Mouse (Mus musculus) left cerebral cortex, postnatal 25 days (tissue): Measurements from ENCODE around the gene Map7. TPM values are rescaled to one million over a fixed set of nuclear protein-coding genes. Genes with fewer than 3 reads are reported as not detected.

ENCODE experiments used
- DNase-seq, 2 experiments: peaks; one replicate each; pipeline ENCODE4 v3.0.0; 2022; ENCODE audit warnings: low spot score in 2 of 2, mixed read lengths in 1 of 2
- intact Hi-C: fragments of 180-260 bp; cut with DNase I; formaldehyde crosslinking; loops from one replicate; pipeline ENCODE4 v1.15.1; 2025
- total RNA-seq, 2 experiments: library from RNA; stranded (reverse); gene quantifications; 2 replicates each; pipeline ENCODE4 v1.2.3; 2021

The Map7 gene
- total RNA-seq, 2 experiments from 2014 or later, result 97.9 to 111 TPM

- intact Hi-C loops, result no loop called here
- no peak for DNase-seq
Measured at GRCm38 (mm10) chr10:20209609-20210341, 61.5 kb downstream of the Map7 start.

GRCm38 (mm10) chr10:20214418-20214817 is 66.1 kb downstream of the Map7 start:
- no peak for DNase-seq
- intact Hi-C loops, result no loop called here

- DNase-seq, result no peak
- intact Hi-C loops, result no loop called here
Measured at GRCm38 (mm10) chr10:20216982-20217381, 68.7 kb downstream of the Map7 start.

- no peak for DNase-seq
- intact Hi-C loops, result no loop called here
Measured at GRCm38 (mm10) chr10:20218866-20219265, 70.6 kb downstream of the Map7 start.

GRCm38 (mm10) chr10:20219538-20219937 is 71.3 kb downstream of the Map7 start:
- intact Hi-C loops, result no loop called here
- no peak for DNase-seq

DNA sequence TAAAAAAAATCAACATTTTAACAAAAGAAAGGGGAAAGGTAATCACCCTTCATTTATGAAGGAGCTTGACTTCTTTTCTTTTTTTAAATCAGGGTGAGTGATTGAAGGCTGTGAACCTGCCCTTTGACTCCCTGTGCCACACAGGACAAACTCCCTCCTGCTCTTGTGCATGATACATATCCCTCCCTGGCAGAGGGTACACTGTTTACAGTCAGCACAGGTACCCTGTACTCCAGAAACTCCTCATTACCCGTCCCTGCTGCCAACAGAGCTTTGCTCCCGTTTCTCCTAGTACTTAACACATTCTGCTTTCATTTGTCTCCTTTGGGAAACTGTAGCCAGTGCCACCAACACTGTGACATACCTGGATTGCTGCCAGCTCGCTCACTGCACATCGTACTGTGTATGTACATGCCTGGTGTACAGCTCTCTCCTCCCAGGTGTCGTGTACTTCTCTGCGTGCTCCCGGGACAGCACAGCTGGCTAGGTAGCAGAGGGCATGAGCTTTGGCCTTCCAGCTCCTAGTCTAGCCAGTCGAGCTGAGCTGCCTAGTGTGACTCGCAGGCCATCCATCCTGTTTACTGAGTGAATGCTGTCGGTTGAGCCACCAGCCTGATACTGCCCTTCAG is 72.3 kb downstream of the Map7 start:
- intact Hi-C loops, result no loop called here
- no peak for DNase-seq

DNA sequence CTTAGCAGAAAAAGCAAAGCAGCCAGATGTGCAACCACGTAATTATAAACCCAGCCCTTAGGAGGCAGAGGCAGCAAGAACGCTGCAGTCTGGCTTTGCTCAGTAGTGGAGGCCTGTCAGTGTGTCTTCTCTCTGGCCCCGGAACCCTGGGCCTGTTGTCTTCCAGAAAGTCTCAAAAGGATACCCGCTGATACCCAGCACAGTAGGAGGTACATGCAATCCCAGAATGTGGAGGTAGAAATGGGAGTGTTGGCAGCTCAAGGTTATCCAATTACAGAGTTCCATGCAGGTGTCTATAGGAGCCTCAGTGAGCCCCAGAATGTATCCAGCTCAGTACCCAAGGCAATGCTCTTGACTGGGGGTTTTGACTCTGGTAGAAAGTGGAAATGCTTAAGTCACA is 73.7 kb downstream of the Map7 start:
- no peak for DNase-seq
- intact Hi-C loops, result no loop called here

DNA sequence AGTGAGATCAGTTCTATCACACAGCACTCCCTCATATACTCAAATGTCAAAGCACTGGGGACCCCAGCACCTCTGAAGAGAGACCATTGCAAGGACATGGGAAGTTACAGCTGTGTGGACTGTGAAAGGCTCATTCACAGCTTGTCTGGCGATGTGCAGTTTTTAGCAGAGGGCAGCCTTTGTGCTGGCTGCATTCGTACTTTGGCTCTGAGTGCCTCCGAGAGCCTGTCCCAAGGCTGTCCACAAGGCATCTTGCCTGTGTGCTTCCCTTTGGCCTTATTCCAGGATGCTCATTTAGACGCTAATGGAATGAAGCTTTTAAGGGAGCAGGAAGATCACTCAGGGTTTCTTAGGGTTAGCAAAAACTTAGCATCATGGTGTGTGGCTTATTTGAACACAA is 78.5 kb downstream of the Map7 start:
- intact Hi-C loops, result no loop called here
- DNase-seq, result peak in 1 of 2 experiments; percentile 36

GRCm38 (mm10) chr10:20230026-20230425 is 81.8 kb downstream of the Map7 start:
- no peak for DNase-seq
- intact Hi-C loops, result no loop called here

DNA sequence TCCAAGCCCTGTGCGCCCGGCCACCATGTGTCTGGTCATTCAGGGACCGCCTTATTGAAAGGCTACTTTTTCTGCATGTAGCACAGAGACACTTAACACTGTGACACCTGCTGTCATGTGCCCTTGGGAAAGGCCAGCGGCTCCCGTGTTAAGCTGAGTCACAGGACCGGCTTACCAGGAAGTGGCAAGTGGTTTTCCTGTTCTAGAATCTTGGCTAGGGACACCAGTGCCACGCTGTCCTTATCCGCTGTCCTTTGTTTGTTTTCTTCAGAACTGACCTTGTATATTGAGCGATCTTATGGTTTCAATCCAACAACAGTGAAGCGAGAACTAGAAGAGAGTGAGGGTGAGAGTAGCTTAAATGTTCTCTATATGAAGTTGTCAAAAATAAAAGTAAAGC is 85.2 kb downstream of the Map7 start:
- intact Hi-C loops, result no loop called here
- DNase-seq, result no peak

GRCm38 (mm10) chr10:20234466-20234865 is 86.2 kb downstream of the Map7 start:
- no peak for DNase-seq
- intact Hi-C loops, result no loop called here

- intact Hi-C loops, result no loop called here
- no peak for DNase-seq
Measured at GRCm38 (mm10) chr10:20235656-20236055, 87.4 kb downstream of the Map7 start.

- DNase-seq, result no peak
- intact Hi-C loops, result no loop called here
Measured at GRCm38 (mm10) chr10:20236241-20236640, 88.0 kb downstream of the Map7 start.

DNA sequence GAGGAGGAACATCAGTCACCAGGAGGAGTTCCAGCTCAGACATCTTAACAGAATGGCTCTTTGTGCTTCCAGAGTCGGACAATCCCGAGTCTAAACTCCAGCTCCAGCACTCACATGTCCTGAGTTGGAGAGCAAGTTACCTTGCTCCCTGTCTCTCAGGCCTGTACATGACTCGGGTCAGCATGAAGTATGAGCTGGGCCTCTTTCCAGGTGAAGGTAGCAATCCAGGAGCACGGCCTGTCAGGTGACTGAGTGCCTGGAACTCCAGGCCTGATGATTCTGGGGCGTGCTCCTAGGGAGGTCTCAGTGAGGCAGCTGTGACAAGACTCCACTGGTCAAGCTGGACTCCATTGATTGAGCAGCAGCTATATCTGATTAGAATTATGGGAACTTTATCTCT is 90.0 kb downstream of the Map7 start:
- DNase-seq, result no peak
- intact Hi-C loops, result no loop called here

DNA sequence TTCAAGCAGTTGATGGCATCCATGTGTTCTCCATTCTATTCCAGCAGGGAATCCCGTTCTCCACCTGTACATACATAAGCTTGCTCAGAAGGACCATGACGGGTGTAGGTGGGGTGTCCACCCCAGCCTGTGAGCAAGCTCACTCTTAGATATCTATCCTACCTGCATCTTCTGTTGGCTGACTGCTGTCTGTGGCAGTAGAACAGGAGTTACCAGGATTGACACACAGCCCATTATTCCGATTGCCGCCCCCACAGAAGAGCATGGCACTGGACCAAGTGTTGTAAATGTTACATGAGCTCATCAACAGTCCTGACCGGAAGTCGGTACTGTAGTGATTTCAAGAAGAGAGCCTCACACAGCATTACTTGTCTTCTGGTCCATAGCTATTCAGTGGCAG is 92.6 kb downstream of the Map7 start:
- DNase-seq, result peak in 1 of 2 experiments; percentile 41
- intact Hi-C loops, result no loop called here

DNA sequence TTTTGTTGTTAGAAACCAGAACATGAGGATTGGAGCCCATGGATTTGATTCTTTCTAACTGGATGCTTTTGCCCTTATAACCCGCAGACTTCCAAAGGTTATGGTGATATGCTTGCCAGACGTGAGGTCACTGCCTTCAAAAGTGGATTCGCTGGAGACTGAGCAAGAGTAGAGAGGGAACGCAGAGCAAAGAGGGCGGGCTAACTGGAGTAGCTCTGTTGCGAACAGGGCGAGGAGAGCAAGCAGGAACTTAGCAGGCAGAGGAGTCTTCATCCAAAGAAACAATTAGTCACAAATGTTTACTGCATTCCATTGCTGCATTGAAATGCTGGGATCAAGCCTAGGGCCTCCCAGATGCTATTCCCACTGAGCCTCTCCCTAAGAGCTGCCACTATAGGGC is 95.0 kb downstream of the Map7 start:
- intact Hi-C loops, result no loop called here
- DNase-seq, result no peak

GRCm38 (mm10) chr10:20245082-20245481 is 96.8 kb downstream of the Map7 start:
- peak in 1 of 2 experiments; percentile 67 for DNase-seq
- intact Hi-C loops, result no loop called here

DNA sequence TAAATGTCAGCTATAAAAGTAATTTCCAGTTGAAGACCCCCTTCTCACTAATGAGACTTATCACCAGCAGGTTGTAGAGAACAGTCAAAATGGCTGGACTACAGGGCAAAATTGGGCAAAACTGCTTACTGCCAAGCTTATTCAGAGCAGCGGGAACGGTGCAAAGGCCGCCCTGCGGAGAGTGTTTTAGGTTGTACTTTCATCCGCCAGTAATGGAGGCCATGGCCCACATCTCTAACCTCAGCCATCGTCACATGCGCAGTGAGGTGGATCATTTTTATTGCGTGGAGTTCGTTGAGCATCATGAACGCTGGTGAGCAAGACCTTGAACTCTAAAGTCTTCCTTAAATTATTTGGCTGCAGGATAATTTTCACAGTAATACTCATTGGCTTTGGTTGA is 100.8 kb downstream of the Map7 start:
- intact Hi-C loops, result no loop called here

GRCm38 (mm10) chr10:20255579-20255978 is 107.3 kb downstream of the Map7 start:
- intact Hi-C loops, result no loop called here
- peak in 1 of 2 experiments; percentile 23 for DNase-seq

More for the DNA sequence above, 100.8 kb downstream of the Map7 start:
- DNase-seq, result no peak

DNA sequence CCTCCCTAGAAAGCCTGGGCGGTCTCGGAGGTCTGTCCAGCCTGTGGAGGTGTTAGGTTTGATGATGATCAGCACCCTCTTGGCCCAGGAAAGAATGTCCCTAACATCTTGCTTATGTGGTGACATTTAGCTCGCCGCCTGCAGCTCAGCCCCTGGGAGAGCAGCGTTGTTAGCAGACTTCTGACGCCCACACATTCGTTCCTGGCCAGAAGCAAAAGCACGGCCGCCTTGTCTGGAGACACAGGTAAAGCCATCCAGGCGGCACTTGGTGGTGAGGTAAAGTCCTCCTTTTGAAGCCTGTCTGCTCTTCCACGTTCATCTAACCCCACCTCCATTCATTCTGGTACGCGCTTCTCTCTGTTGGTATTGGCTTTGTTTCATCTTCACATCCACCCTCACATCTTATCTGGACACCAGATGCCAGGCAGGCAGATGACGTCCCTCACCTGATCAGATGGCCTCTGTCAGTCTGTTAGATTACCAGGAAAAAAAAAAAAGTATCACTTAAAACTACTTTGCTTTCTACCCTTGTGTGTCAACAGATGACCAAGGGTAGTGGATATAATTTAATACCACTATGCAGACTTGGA is 108.9 kb downstream of the Map7 start:
- intact Hi-C loops, result no loop called here
- DNase-seq, result peak in 1 of 2 experiments; percentile 32
